In genomic region chr6:113605224-113605545, GRCm38 (mm10) we compare ENCODE assay signal across 7 mouse cellular contexts. TPM values are rescaled to one million over a fixed set of nuclear protein-coding genes. Genes with fewer than 3 reads are reported as not detected.
DNase-seq lines count a peak whose midpoint lies in the region; ATAC-seq and TF ChIP-seq lines count a peak whose summit lies in the region.

No protein-coding gene starts in this region.

- H3K9me3 ChIP-seq in lung, embryonic 16.5 days (ENCODE audit: control insufficient read depth, low read length) = no peaks in the 10 kb centered on the region
- no peaks in the 10 kb centered on the region for H3K9me3 ChIP-seq in limb, embryonic 13.5 days

- no peak for DNase-seq in lung, postnatal 4 days
- DNase-seq in spleen, postnatal 36 days (ENCODE audit: low spot score in 2 of 2) = no peak
- no peak for DNase-seq in spleen, adult 12 weeks (ENCODE audit: low spot score)

- 0 out of 2 replicates have a peak, but pooled peaks have one; percentile 10 for ATAC-seq in lung, embryonic 16.5 days (ENCODE audit: low read depth)
- ATAC-seq in limb, embryonic 13.5 days (ENCODE audit: low FRiP score, low read depth) = no peak

- H3K27me3 ChIP-seq in lung, embryonic 16.5 days (ENCODE audit: control insufficient read depth, insufficient read depth, low read depth, low read length) = no peaks in the 10 kb centered on the region
- H3K27me3 ChIP-seq in limb, embryonic 13.5 days = no peaks in the 10 kb centered on the region
- no peaks in the 10 kb centered on the region for H3K27me3 ChIP-seq in small intestine, adult 2 months (ENCODE audit: control insufficient read depth, insufficient read depth, low read length)

- peak overlapping the region; percentile 96 for H3K9ac ChIP-seq in lung, embryonic 16.5 days (ENCODE audit: low read length)
- H3K9ac ChIP-seq in limb, embryonic 13.5 days = peak overlapping the region; percentile 94

- peak overlapping the region; percentile 91 for H3K27ac ChIP-seq in lung, embryonic 16.5 days (ENCODE audit: low read length)
- peak overlapping the region; percentile 60; the same call in 1 of the 2 replicates for H3K27ac ChIP-seq in embryonic fibroblast, embryonic 13.5 days (ENCODE audit: insufficient read depth, low read length)
- peak overlapping the region; percentile 81; the same call in 1 of the 2 replicates for H3K27ac ChIP-seq in limb, embryonic 13.5 days
- peak overlapping the region; percentile 29; the same call in 1 of the 2 replicates for H3K27ac ChIP-seq in small intestine, adult 2 months (ENCODE audit: insufficient read depth, low read depth, low read length)

- under 1% methylated on average over 10 of the region's 10 CpGs for WGBS in lung, embryonic 16.5 days
- 4% methylated on average over 10 of the region's 10 CpGs for WGBS in limb, embryonic 13.5 days
- WGBS in small intestine, adult 2 months = 1% methylated on average over 10 of the region's 10 CpGs

- H3K36me3 ChIP-seq in lung, embryonic 16.5 days (ENCODE audit: control insufficient read depth, insufficient read depth, low read length) = no peaks in the 10 kb centered on the region
- H3K36me3 ChIP-seq in limb, embryonic 13.5 days = peaks cover 8% of the 10 kb centered on the region
- H3K36me3 ChIP-seq in small intestine, adult 2 months (ENCODE audit: control insufficient read depth, insufficient read depth, low read length) = peaks cover 1% of the 10 kb centered on the region; the same call in 1 of the 2 replicates

- peak overlapping the region; percentile 81 for H3K4me2 ChIP-seq in lung, embryonic 16.5 days (ENCODE audit: low read depth, low read length)
- H3K4me2 ChIP-seq in limb, embryonic 13.5 days (replicated peaks) = peak overlapping the region; percentile 80

- peak overlapping the region; percentile 94 for H3K4me3 ChIP-seq in lung, embryonic 16.5 days (ENCODE audit: low read length)
- H3K4me3 ChIP-seq in embryonic fibroblast, embryonic 13.5 days (ENCODE audit: insufficient read depth, low read length) = peak overlapping the region; percentile 82
- H3K4me3 ChIP-seq in limb, embryonic 13.5 days = peak overlapping the region; percentile 94
- peak overlapping the region; percentile 92 for H3K4me3 ChIP-seq in small intestine, adult 2 months (ENCODE audit: low read depth, low read length)

- H3K4me1 ChIP-seq in lung, embryonic 16.5 days (replicated peaks; ENCODE audit: control insufficient read depth, insufficient read depth, low read length) = peaks cover 14% of the 10 kb centered on the region
- no peaks in the 10 kb centered on the region; the same call in 1 of the 2 replicates for H3K4me1 ChIP-seq in embryonic fibroblast, embryonic 13.5 days (ENCODE audit: control insufficient read depth, insufficient read depth, low read length)
- peaks cover 19% of the 10 kb centered on the region for H3K4me1 ChIP-seq in limb, embryonic 13.5 days
- peaks cover 9% of the 10 kb centered on the region; the same call in 1 of the 2 replicates for H3K4me1 ChIP-seq in small intestine, adult 2 months (ENCODE audit: control insufficient read depth, insufficient read depth, insufficient read length, low read length)

- no peak for TF ChIP-seq POLR2A in embryonic fibroblast, embryonic 13.5 days (IDR thresholded peaks at IDR 0.05; ENCODE audit: low read depth, low read length)
- TF ChIP-seq POLR2A in small intestine, adult 2 months (IDR thresholded peaks at IDR 0.05; ENCODE audit: low read depth, low read length) = no peak

- TF ChIP-seq CTCF in embryonic fibroblast, embryonic 13.5 days (IDR thresholded peaks at IDR 0.05; ENCODE audit: borderline replicate concordance, insufficient read depth, low read length) = no peak
- peak; percentile 15; the same call in 1 of the 2 replicates for TF ChIP-seq CTCF in small intestine, adult 2 months (IDR thresholded peaks at IDR 0.05; ENCODE audit: extremely low read depth, insufficient read length, insufficient replicate concordance, low read depth, low read length)

RNA-seq across cellular contexts. Expression of gene Brk1, which starts 0.6 kb away (rescaled TPM):
- polyA plus RNA-seq in lung, embryonic 16.5 days (2015; fragmentation: Nextera tagmentation; extraction: Ambion mirVana) = 218 and 226 TPM in 2 replicates
- 162 and 173 TPM in 2 replicates for polyA plus RNA-seq in embryonic fibroblast, embryonic 13.5 days (2011; ENCODE audit: insufficient read length, low read depth, missing spikeins)
- polyA plus RNA-seq in limb, embryonic 13.5 days (2015; fragmentation: Nextera tagmentation; extraction: Ambion mirVana) = 232 and 239 TPM in 2 replicates
- 36.4 and 71.2 TPM in 2 replicates for polyA plus RNA-seq in small intestine, adult 2 months (2012; rRNA removed)

RNA-seq across cellular contexts. Expression of gene Fancd2os, which starts 4.7 kb away (rescaled TPM):
- polyA plus RNA-seq in lung, embryonic 16.5 days (2015; fragmentation: Nextera tagmentation; extraction: Ambion mirVana) = 0.15 and 0.21 TPM in 2 replicates
- not detected in 2 replicates for polyA plus RNA-seq in embryonic fibroblast, embryonic 13.5 days (2011; ENCODE audit: insufficient read length, low read depth, missing spikeins)
- not detected in 2 replicates for polyA plus RNA-seq in limb, embryonic 13.5 days (2015; fragmentation: Nextera tagmentation; extraction: Ambion mirVana)
- polyA plus RNA-seq in small intestine, adult 2 months (2012; rRNA removed) = not detected in 2 replicates

RNA-seq across cellular contexts. Expression of gene Vhl, which starts 18.6 kb away (rescaled TPM):
- 36.1 and 38.7 TPM in 2 replicates for polyA plus RNA-seq in lung, embryonic 16.5 days (2015; fragmentation: Nextera tagmentation; extraction: Ambion mirVana)
- 23.5 and 38.7 TPM in 2 replicates for polyA plus RNA-seq in embryonic fibroblast, embryonic 13.5 days (2011; ENCODE audit: insufficient read length, low read depth, missing spikeins)
- 56.5 and 56.6 TPM in 2 replicates for polyA plus RNA-seq in limb, embryonic 13.5 days (2015; fragmentation: Nextera tagmentation; extraction: Ambion mirVana)
- 6.0 and 7.8 TPM in 2 replicates for polyA plus RNA-seq in small intestine, adult 2 months (2012; rRNA removed)

RNA-seq across cellular contexts. Expression of gene Irak2, which starts 33.1 kb away (rescaled TPM):
- polyA plus RNA-seq in lung, embryonic 16.5 days (2015; fragmentation: Nextera tagmentation; extraction: Ambion mirVana) = 6.3 and 7.4 TPM in 2 replicates
- polyA plus RNA-seq in embryonic fibroblast, embryonic 13.5 days (2011; ENCODE audit: insufficient read length, low read depth, missing spikeins) = 21.3 and 28.4 TPM in 2 replicates
- polyA plus RNA-seq in limb, embryonic 13.5 days (2015; fragmentation: Nextera tagmentation; extraction: Ambion mirVana) = 3.4 and 3.6 TPM in 2 replicates
- polyA plus RNA-seq in small intestine, adult 2 months (2012; rRNA removed) = 35.4 and 97.6 TPM in 2 replicates

Comparison
In these comparisons a context has a peak if more than half of its experiments do, and no peak if none do; other contexts are left out.
1. H3K27ac ChIP-seq: peak in every context shown above with its lines; median percentile 91 in lung, embryonic 16.5 days; 81 in limb, embryonic 13.5 days; 60 in embryonic fibroblast, embryonic 13.5 days; 29 in small intestine, adult 2 months.